Mouse (Mus musculus): Measurements from ENCODE around the gene Ifi44. TPM values are rescaled to one million over a fixed set of nuclear protein-coding genes. Genes with fewer than 3 reads are reported as not detected.

Ifi44 gene
- 0.29 and 0.51 TPM in 2 replicates for polyA plus RNA-seq (2015; fragmentation: Nextera tagmentation; extraction: Ambion mirVana)

GRCm38 (mm10) chr3:151749737-151750136 lies at the start of gene Ifi44:
TSS of gene Ifi44 (minus strand) at chr3:151749960.
- Histone ChIP-seq H3K36me3 (ENCODE audit: control insufficient read depth, insufficient read depth, low read length) (no peaks in the 10 kb centered on the region), H3K9ac (ENCODE audit: low read depth, low read length) (no peak within 1 kb of the TSS), H3K4me3 (ENCODE audit: low read length) (no peak within 1 kb of the TSS), H3K27ac (ENCODE audit: low read depth, low read length) (no peak within 1 kb of the TSS), H3K4me1 (ENCODE audit: control insufficient read depth, insufficient read depth, low read depth, low read length) (no peaks in the 10 kb centered on the region), H3K4me2 (ENCODE audit: low read length) (no peak within 1 kb of the TSS), H3K9me3 (ENCODE audit: control insufficient read depth, low read length) (0 out of 2 replicates have a peak, but pooled peaks cover 2% of the 10 kb centered on the region), H3K27me3 (replicated peaks; ENCODE audit: control insufficient read depth, insufficient read depth, low read length) (no peaks in the 10 kb centered on the region)
- 63% methylated on average over 7 of the region's 7 CpGs for WGBS
- no peak for ATAC-seq

DNA sequence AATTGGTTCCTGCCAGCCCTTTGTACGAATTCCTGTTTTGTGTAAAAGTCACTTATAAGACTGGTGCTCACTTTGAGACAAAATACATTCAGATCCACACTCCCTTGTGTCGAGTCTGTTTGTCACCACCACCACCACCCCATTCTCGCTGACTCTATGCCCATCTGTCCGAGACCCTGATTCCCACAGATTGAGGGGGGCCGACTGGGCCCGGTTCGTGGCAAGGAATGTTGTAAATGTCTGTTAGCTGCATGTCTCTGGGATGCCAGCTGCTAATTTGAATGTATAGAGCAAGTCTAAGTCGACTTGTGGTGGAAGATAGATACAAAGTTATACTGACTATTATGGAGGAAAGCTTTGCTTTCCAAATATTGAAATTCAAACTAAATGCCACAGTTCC lies 38.9 kb upstream of the Ifi44 start:
- Histone ChIP-seq H3K4me1 (ENCODE audit: control insufficient read depth, insufficient read depth, low read depth, low read length) (no peaks in the 10 kb centered on the region), H3K27ac (ENCODE audit: low read depth, low read length) (no peak overlapping the region), H3K9ac (ENCODE audit: low read depth, low read length) (no peak overlapping the region), H3K4me2 (ENCODE audit: low read length) (no peak overlapping the region), H3K36me3 (ENCODE audit: control insufficient read depth, insufficient read depth, low read length) (no peaks in the 10 kb centered on the region), H3K27me3 (replicated peaks; ENCODE audit: control insufficient read depth, insufficient read depth, low read length) (no peaks in the 10 kb centered on the region), H3K4me3 (ENCODE audit: low read length) (no peak overlapping the region), H3K9me3 (ENCODE audit: control insufficient read depth, low read length) (no peaks in the 10 kb centered on the region)
- WGBS = 64% methylated on average over 8 of the region's 8 CpGs
- ATAC-seq = no peak

DNA sequence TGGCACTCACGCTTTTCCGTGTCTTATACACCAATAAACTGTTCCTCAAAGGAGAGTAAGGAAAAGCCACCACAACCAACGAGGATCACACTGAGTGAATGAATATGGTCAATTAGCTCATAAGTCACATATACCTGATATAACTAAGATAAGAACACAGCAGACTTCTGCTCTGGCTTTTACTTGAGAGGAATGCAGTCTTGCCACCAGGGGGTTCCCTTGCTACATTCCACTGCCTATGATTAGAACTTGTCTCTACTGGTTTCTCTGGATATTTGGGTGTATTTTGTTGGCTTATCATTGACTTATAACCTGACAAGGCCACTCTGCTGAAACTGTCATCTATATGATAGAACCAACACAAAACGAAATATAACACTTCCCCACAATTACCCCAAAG lies 25.3 kb upstream of the Ifi44 start:
- Histone ChIP-seq H3K4me2 (ENCODE audit: low read length) (no peak overlapping the region), H3K9me3 (ENCODE audit: control insufficient read depth, low read length) (no peaks in the 10 kb centered on the region), H3K27ac (ENCODE audit: low read depth, low read length) (no peak overlapping the region), H3K4me3 (ENCODE audit: low read length) (no peak overlapping the region), H3K4me1 (ENCODE audit: control insufficient read depth, insufficient read depth, low read depth, low read length) (no peaks in the 10 kb centered on the region), H3K9ac (ENCODE audit: low read depth, low read length) (no peak overlapping the region), H3K27me3 (replicated peaks; ENCODE audit: control insufficient read depth, insufficient read depth, low read length) (no peaks in the 10 kb centered on the region), H3K36me3 (ENCODE audit: control insufficient read depth, insufficient read depth, low read length) (no peaks in the 10 kb centered on the region)
- no peak for ATAC-seq
- 80% methylated on average over 4 of the region's 4 CpGs for WGBS

GRCm38 (mm10) chr3:151771074-151771473 lies 21.3 kb upstream of the Ifi44 start:
- Histone ChIP-seq H3K27me3 (replicated peaks; ENCODE audit: control insufficient read depth, insufficient read depth, low read length) (no peaks in the 10 kb centered on the region), H3K4me3 (ENCODE audit: low read length) (no peak overlapping the region), H3K9me3 (ENCODE audit: control insufficient read depth, low read length) (no peaks in the 10 kb centered on the region), H3K4me2 (ENCODE audit: low read length) (no peak overlapping the region), H3K4me1 (ENCODE audit: control insufficient read depth, insufficient read depth, low read depth, low read length) (no peaks in the 10 kb centered on the region), H3K27ac (ENCODE audit: low read depth, low read length) (no peak overlapping the region), H3K36me3 (ENCODE audit: control insufficient read depth, insufficient read depth, low read length) (no peaks in the 10 kb centered on the region), H3K9ac (ENCODE audit: low read depth, low read length) (no peak overlapping the region)
- 61% methylated on average over 3 of the region's 3 CpGs for WGBS
- no peak for ATAC-seq

DNA sequence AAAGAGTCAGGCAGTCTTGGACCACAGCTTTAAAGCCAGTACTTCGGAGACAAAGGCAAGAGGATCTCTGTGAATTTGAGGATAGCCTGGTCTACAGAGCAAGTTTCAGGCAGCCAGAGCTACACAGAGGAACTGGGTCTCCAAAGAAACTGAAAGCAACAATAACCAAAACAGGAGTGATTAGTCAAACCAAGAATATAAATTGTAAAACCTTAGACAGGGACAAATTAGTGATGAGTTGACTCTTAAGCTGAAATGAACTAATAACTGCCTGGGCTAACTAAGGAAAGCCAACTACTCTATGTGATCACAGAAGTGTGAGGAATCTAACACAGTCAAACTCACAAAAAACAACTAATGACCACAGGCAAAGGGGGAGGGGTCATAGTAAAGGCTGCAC lies 1.2 kb downstream of the Ifi44 start:
- 90% methylated on average over 1 of the region's 1 CpGs for WGBS
- H3K36me3 ChIP-seq (ENCODE audit: control insufficient read depth, insufficient read depth, low read length) = no peaks in the 10 kb centered on the region
- H3K27me3 ChIP-seq (replicated peaks; ENCODE audit: control insufficient read depth, insufficient read depth, low read length) = no peaks in the 10 kb centered on the region
- H3K4me3 ChIP-seq (ENCODE audit: low read length) = no peak overlapping the region
- 0 out of 2 replicates have a peak, but pooled peaks cover 2% of the 10 kb centered on the region for H3K9me3 ChIP-seq (ENCODE audit: control insufficient read depth, low read length)
- ATAC-seq = no peak
- H3K4me1 ChIP-seq (ENCODE audit: control insufficient read depth, insufficient read depth, low read depth, low read length) = no peaks in the 10 kb centered on the region
- H3K9ac ChIP-seq (ENCODE audit: low read depth, low read length) = no peak overlapping the region
- no peak overlapping the region for H3K27ac ChIP-seq (ENCODE audit: low read depth, low read length)
- no peak overlapping the region for H3K4me2 ChIP-seq (ENCODE audit: low read length)

GRCm38 (mm10) chr3:151746058-151746457 lies 3.7 kb downstream of the Ifi44 start:
- H3K9me3 ChIP-seq (ENCODE audit: control insufficient read depth, low read length) = no peaks in the 10 kb centered on the region
- H3K4me1 ChIP-seq (ENCODE audit: control insufficient read depth, insufficient read depth, low read depth, low read length) = no peaks in the 10 kb centered on the region
- no peaks in the 10 kb centered on the region for H3K36me3 ChIP-seq (ENCODE audit: control insufficient read depth, insufficient read depth, low read length)
- ATAC-seq = no peak
- 90% methylated on average over 8 of the region's 8 CpGs for WGBS
- no peak overlapping the region for H3K9ac ChIP-seq (ENCODE audit: low read depth, low read length)
- no peak overlapping the region for H3K4me3 ChIP-seq (ENCODE audit: low read length)
- H3K27ac ChIP-seq (ENCODE audit: low read depth, low read length) = no peak overlapping the region
- no peak overlapping the region for H3K4me2 ChIP-seq (ENCODE audit: low read length)
- H3K27me3 ChIP-seq (replicated peaks; ENCODE audit: control insufficient read depth, insufficient read depth, low read length) = no peaks in the 10 kb centered on the region

DNA sequence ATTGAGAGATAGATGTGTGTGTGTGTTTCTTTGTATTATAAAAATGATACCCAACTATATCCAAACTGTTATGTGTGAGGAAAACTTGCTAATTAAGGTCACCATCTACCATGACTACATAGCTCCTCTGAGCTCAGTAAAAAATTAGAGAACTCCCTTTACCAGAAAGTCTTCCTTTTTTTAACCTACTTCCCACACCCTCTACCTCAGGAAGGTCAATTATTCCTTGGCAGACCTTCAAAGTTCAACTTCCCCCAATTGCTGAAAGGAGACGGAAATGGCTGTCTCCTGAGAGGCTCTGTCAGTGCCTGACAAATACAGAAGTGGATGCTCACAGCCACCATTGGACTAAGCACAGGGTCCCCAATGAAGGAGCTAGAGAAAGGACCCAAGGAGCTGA lies 7.5 kb downstream of the Ifi44 start:
- Histone ChIP-seq H3K4me1 (ENCODE audit: control insufficient read depth, insufficient read depth, low read depth, low read length) (no peaks in the 10 kb centered on the region), H3K27ac (ENCODE audit: low read depth, low read length) (no peak overlapping the region)
- 77% methylated on average over 1 of the region's 1 CpGs for WGBS

DNA sequence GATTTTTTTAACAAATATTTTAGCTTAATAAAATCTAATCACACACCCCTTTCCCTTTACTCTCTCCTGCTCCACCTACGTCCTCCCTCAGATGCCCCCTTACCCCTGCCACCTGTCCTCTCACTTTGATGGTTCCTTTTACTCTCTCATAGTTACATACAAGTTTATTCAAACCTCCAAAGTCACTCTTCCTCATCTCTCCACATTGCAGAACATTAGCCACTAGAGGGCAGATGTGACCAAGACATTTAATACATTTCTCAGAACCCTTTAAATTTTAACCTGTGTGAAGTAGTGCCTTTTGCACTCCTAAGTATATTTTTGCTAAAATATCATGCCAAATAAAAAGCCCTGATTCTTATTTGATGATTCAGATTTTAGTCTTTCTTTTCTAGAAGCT lies 33.5 kb downstream of the Ifi44 start:
- Histone ChIP-seq H3K9ac (ENCODE audit: low read depth, low read length) (no peak overlapping the region), H3K4me1 (ENCODE audit: control insufficient read depth, insufficient read depth, low read depth, low read length) (no peaks in the 10 kb centered on the region), H3K9me3 (ENCODE audit: control insufficient read depth, low read length) (no peaks in the 10 kb centered on the region), H3K4me2 (ENCODE audit: low read length) (no peak overlapping the region), H3K36me3 (ENCODE audit: control insufficient read depth, insufficient read depth, low read length) (no peaks in the 10 kb centered on the region), H3K4me3 (ENCODE audit: low read length) (no peak overlapping the region), H3K27me3 (replicated peaks; ENCODE audit: control insufficient read depth, insufficient read depth, low read length) (no peaks in the 10 kb centered on the region), H3K27ac (ENCODE audit: low read depth, low read length) (no peak overlapping the region)
- ATAC-seq = no peak
- 24% methylated on average over 1 of the region's 1 CpGs for WGBS

More for the DNA sequence above, 7.5 kb downstream of the Ifi44 start:
- no peak overlapping the region for H3K4me2 ChIP-seq (ENCODE audit: low read length)
- no peak overlapping the region for H3K9ac ChIP-seq (ENCODE audit: low read depth, low read length)
- no peak for ATAC-seq
- H3K9me3 ChIP-seq (ENCODE audit: control insufficient read depth, low read length) = no peaks in the 10 kb centered on the region
- H3K27me3 ChIP-seq (replicated peaks; ENCODE audit: control insufficient read depth, insufficient read depth, low read length) = no peaks in the 10 kb centered on the region
- no peaks in the 10 kb centered on the region for H3K36me3 ChIP-seq (ENCODE audit: control insufficient read depth, insufficient read depth, low read length)
- H3K4me3 ChIP-seq (ENCODE audit: low read length) = no peak overlapping the region

DNA sequence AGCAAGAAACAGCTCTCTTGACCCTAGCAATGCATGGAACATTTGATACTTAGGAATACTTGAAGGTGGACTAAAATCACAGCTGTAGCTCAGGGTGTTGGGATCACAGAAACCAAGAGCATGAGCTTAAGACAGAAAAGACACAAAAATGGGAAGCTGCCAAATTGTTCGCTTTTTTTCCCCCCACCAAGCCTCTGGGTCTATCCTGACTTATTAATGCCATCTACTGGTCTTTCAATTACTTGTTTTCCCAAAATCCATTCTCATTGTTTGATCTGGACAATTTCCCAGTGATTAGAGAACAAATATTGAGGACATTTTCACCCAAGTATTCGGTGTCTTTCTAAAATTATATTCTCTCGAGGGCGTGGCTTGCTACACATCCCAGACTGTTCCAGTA lies 42.4 kb downstream of the Ifi44 start:
- ATAC-seq = no peak
- WGBS = 87% methylated on average over 4 of the region's 4 CpGs
- no peak overlapping the region for H3K27ac ChIP-seq (ENCODE audit: low read depth, low read length)
- no peak overlapping the region for H3K4me2 ChIP-seq (ENCODE audit: low read length)
- H3K27me3 ChIP-seq (replicated peaks; ENCODE audit: control insufficient read depth, insufficient read depth, low read length) = no peaks in the 10 kb centered on the region
- H3K9ac ChIP-seq (ENCODE audit: low read depth, low read length) = no peak overlapping the region
- no peak overlapping the region for H3K4me3 ChIP-seq (ENCODE audit: low read length)
- no peaks in the 10 kb centered on the region for H3K4me1 ChIP-seq (ENCODE audit: control insufficient read depth, insufficient read depth, low read depth, low read length)
- no peaks in the 10 kb centered on the region for H3K9me3 ChIP-seq (ENCODE audit: control insufficient read depth, low read length)
- H3K36me3 ChIP-seq (ENCODE audit: control insufficient read depth, insufficient read depth, low read length) = no peaks in the 10 kb centered on the region
